Mouse (Mus musculus) CH12.LX (cell line): Measurements from ENCODE around the gene Slc16a3. TPM values are rescaled to one million over a fixed set of nuclear protein-coding genes. Genes with fewer than 3 reads are reported as not detected.

Source experiments
- DNase-seq: peaks from one replicate; pipeline ENCODE4 v3.0.0-alpha.2; 2013; ENCODE audit errors: extremely low read depth
- H3K27ac ChIP-seq: 2 replicates; pipeline ENCODE4 v1.5.1; 2012; ENCODE audit warnings: low read depth, mild to moderate bottlenecking, control low read depth, moderate library complexity; ENCODE audit not compliant: insufficient read depth
- H3K27me3 ChIP-seq: replicated peaks from 2 replicates; pipeline ENCODE3; 2012; ENCODE audit warnings: inconsistent platforms
- H3K36me3 ChIP-seq, 2 experiments: replicated peaks in 1 of 2; 2 replicates each; pipeline versions ENCODE3 to v1.6.1; 2012; ENCODE audit warnings: inconsistent platforms in 1 of 2, low read length in 1 of 2, mild to moderate bottlenecking in 1 of 2, mixed read lengths in 1 of 2, moderate library complexity in 1 of 2; ENCODE audit not compliant: control insufficient read depth in 1 of 2, insufficient read depth in 1 of 2
- H3K4me1 ChIP-seq, 2 experiments: 2 replicates each; pipeline ENCODE4 v1.6.1; 2012; ENCODE audit warnings: inconsistent platforms in 1 of 2, moderate library complexity in 1 of 2; ENCODE audit not compliant: insufficient read depth in 2 of 2, control insufficient read depth in 1 of 2
- H3K4me2 ChIP-seq: 2 replicates; pipeline ENCODE4 v1.6.1; 2012; ENCODE audit warnings: low read depth, mild to moderate bottlenecking, control low read depth; ENCODE audit not compliant: poor library complexity, insufficient read depth, severe bottlenecking
- H3K4me3 ChIP-seq, 3 experiments: fragments of 150-350 bp in 1 of 3; sonication (generic) in 1 of 3; replicated peaks in 1 of 3; 2 replicates each; pipeline versions ENCODE3 to v1.5.1; 2011 to 2012; ENCODE audit warnings: low read depth in 2 of 3, low read length in 2 of 3, mild to moderate bottlenecking in 2 of 3, moderate library complexity in 2 of 3, control low read depth in 1 of 3, improper control_type of control experiment in 1 of 3, inconsistent platforms in 1 of 3, mixed read lengths in 1 of 3; ENCODE audit not compliant: poor library complexity in 1 of 3
- H3K79me2 ChIP-seq: replicated peaks from 2 replicates; pipeline ENCODE4 v1.6.1; 2012; ENCODE audit warnings: mild to moderate bottlenecking, moderate library complexity; ENCODE audit not compliant: control insufficient read depth, poor library complexity, insufficient read depth, severe bottlenecking; ENCODE audit errors: extremely low read depth
- H3K9ac ChIP-seq: 2 replicates; pipeline ENCODE4 v1.6.1; 2012; ENCODE audit warnings: low read depth, mild to moderate bottlenecking, control low read depth, moderate library complexity; ENCODE audit not compliant: insufficient read depth
- H3K9me3 ChIP-seq: replicated peaks from 2 replicates; pipeline ENCODE3; 2012; ENCODE audit warnings: low read length, inconsistent platforms, mixed read lengths
- BHLHE40 ChIP-seq: IDR thresholded peaks from 2 replicates; pipeline ENCODE4 v1.6.1; 2011; ENCODE audit warnings: mild to moderate bottlenecking, low read depth, low read length, improper control_type of control experiment
- CHD2 ChIP-seq: IDR thresholded peaks from 2 replicates; pipeline ENCODE4 v1.6.1; 2011; ENCODE audit warnings: low read length, improper control_type of control experiment
- CTCF ChIP-seq, 2 experiments: IDR thresholded peaks in 1 of 2; conservative IDR thresholded peaks in 1 of 2; 2 replicates each; pipeline ENCODE4 v1.5.1; 2011 to 2012; ENCODE audit warnings: low read depth in 2 of 2, low read length in 2 of 2, improper control_type of control experiment in 1 of 2, inconsistent platforms in 1 of 2, mild to moderate bottlenecking in 1 of 2, moderate library complexity in 1 of 2
- ELF1 ChIP-seq: IDR thresholded peaks from 2 replicates; pipeline ENCODE4 v1.6.1; 2014; ENCODE audit warnings: low read depth, mild to moderate bottlenecking, inconsistent platforms, low read length, improper control_type of control experiment
- EP300 ChIP-seq: IDR thresholded peaks from 2 replicates; pipeline ENCODE4 v1.6.1; 2011; ENCODE audit warnings: low read length, improper control_type of control experiment
- ETS1 ChIP-seq: conservative IDR thresholded peaks from 2 replicates; pipeline ENCODE4 v1.6.1; 2012; ENCODE audit warnings: low read depth, mild to moderate bottlenecking, inconsistent platforms, low read length, improper control_type of control experiment, moderate library complexity
- HCFC1 ChIP-seq: IDR thresholded peaks from 2 replicates; pipeline ENCODE4 v1.6.1; 2012; ENCODE audit warnings: low read depth, mild to moderate bottlenecking, inconsistent platforms, low read length, improper control_type of control experiment
- IRF4 ChIP-seq: IDR thresholded peaks from 2 replicates; pipeline ENCODE4 v1.6.1; 2014; ENCODE audit warnings: low read depth, mild to moderate bottlenecking, inconsistent platforms, low read length, improper control_type of control experiment
- JUN ChIP-seq: IDR thresholded peaks from 2 replicates; pipeline ENCODE4 v1.6.1; 2011; ENCODE audit warnings: low read depth, mild to moderate bottlenecking, low read length, improper control_type of control experiment, moderate library complexity; ENCODE audit not compliant: insufficient read depth
- MAFK ChIP-seq: IDR thresholded peaks from 2 replicates; pipeline ENCODE4 v1.6.1; 2011; ENCODE audit warnings: low read length, improper control_type of control experiment; ENCODE audit not compliant: insufficient replicate concordance
- MAX ChIP-seq: IDR thresholded peaks from 2 replicates; pipeline ENCODE4 v1.6.1; 2011; ENCODE audit warnings: low read length, improper control_type of control experiment
- MAZ ChIP-seq: IDR thresholded peaks from 2 replicates; pipeline ENCODE4 v1.6.1; 2012; ENCODE audit warnings: low read depth, mild to moderate bottlenecking, inconsistent platforms, low read length, improper control_type of control experiment, moderate library complexity
- MXI1 ChIP-seq: IDR thresholded peaks from 2 replicates; pipeline ENCODE4 v1.6.1; 2011; ENCODE audit warnings: mild to moderate bottlenecking, low read depth, low read length, improper control_type of control experiment
- NRF1 ChIP-seq: IDR thresholded peaks from 2 replicates; pipeline ENCODE4 v1.6.1; 2014; ENCODE audit warnings: low read depth, mild to moderate bottlenecking, inconsistent platforms, low read length, improper control_type of control experiment, moderate library complexity
- RAD21 ChIP-seq: IDR thresholded peaks from 2 replicates; pipeline ENCODE4 v1.6.1; 2011; ENCODE audit warnings: low read depth, mild to moderate bottlenecking, low read length, improper control_type of control experiment, moderate library complexity
- SIN3A ChIP-seq: IDR thresholded peaks from 2 replicates; pipeline ENCODE4 v1.6.1; 2012; ENCODE audit warnings: low read length, improper control_type of control experiment, inconsistent platforms
- TBP ChIP-seq: conservative IDR thresholded peaks from 2 replicates; pipeline ENCODE4 v1.6.1; 2011; ENCODE audit warnings: low read depth, low read length, improper control_type of control experiment
- TCF12 ChIP-seq: IDR thresholded peaks from 2 replicates; pipeline ENCODE4 v1.6.1; 2014; ENCODE audit warnings: low read depth, mild to moderate bottlenecking, inconsistent platforms, low read length, improper control_type of control experiment
- ZKSCAN1 ChIP-seq: IDR thresholded peaks from 2 replicates; pipeline ENCODE4 v1.6.1; 2012; ENCODE audit warnings: low read depth, inconsistent platforms, low read length, improper control_type of control experiment, borderline replicate concordance
- ZMIZ1 ChIP-seq: IDR thresholded peaks from 2 replicates; pipeline ENCODE4 v1.6.1; 2012; ENCODE audit warnings: low read depth, mild to moderate bottlenecking, inconsistent platforms, low read length, improper control_type of control experiment
- ZNF384 ChIP-seq: IDR thresholded peaks from 2 replicates; pipeline ENCODE4 v1.6.1; 2012; ENCODE audit warnings: low read depth, low read length, improper control_type of control experiment, inconsistent platforms
- dilution Hi-C: fragments of 300-500 bp; cut with MboI; formaldehyde crosslinking; loops from 2 replicates; pipeline ENCODE4 v1.14.3; 2020; ENCODE audit warnings: low sequenced_read_pairs; ENCODE audit not compliant: extremely low pct_unique_long_range_greater_than_20kb, extremely low pct_ligation_motif_present
- in situ Hi-C: fragments of 300-500 bp; cut with MboI; formaldehyde crosslinking; loops from 3 replicates; pipeline ENCODE4 v1.14.3; 2019; ENCODE audit warnings: low sequenced_read_pairs, low pct_ligation_motif_present, low pct_unique_long_range_greater_than_20kb, mixed read lengths
- polyA plus RNA-seq: library from polyadenylated mRNA; unstranded; fragments of >175 nt; gene quantifications from 2 replicates; pipeline ENCODE4 v1.2.1, GENCODE M21; 2012; ENCODE audit warnings: low read depth; ENCODE audit not compliant: insufficient read length
- total RNA-seq, 2 experiments: library from RNA; depleted of rRNA; stranded (reverse); fragments of 300-350 nt in 1 of 2; fragments of >200 nt in 1 of 2; gene quantifications; 2 replicates each; pipeline ENCODE4 v1.2.3; 2012 to 2014

Gene Slc16a3
- total and polyA plus RNA-seq, 3 experiments = 9.7 to 388 (median 130) TPM

- dilution Hi-C loops = no loop called here
- H3K27me3 ChIP-seq = peaks cover 4% of the 10 kb centered on the region
- no peaks in the 10 kb centered on the region for H3K36me3 ChIP-seq
- H3K4me3 ChIP-seq = peak overlapping the region in 1 of 3 experiments; percentile 4
- H3K27ac ChIP-seq = peak overlapping the region; percentile 13; the same call in 1 of the 2 replicates
- H3K4me2 ChIP-seq = no peak overlapping the region
- no peak for DNase-seq
- no peak overlapping the region for H3K9ac ChIP-seq
- no peaks in the 10 kb centered on the region for H3K79me2 ChIP-seq
- in situ Hi-C loops = no loop called here
- peaks cover 3% of the 10 kb centered on the region for H3K9me3 ChIP-seq
- H3K4me1 ChIP-seq = peaks cover 18 to 20% of the 10 kb centered on the region in 2 experiments
- TF ChIP-seq ZKSCAN1 (no peak), ELF1 (peak; percentile 72), SIN3A (0 out of 2 replicates have a peak, but pooled peaks have one; percentile 37), EP300 (0 out of 2 replicates have a peak, but pooled peaks have one; percentile 10), NRF1 (no peak), IRF4 (0 out of 2 replicates have a peak, but pooled peaks have one; percentile 32), ETS1 (peak; percentile 48)
Measured at GRCm38 (mm10) chr11:120938795-120939194, 9.5 kb upstream of the Slc16a3 start.

GRCm38 (mm10) chr11:120939712-120940341 is 8.5 kb upstream of the Slc16a3 start:
- TF ChIP-seq ZNF384 (peak; percentile 60; the same call in 1 of the 2 replicates), RAD21 (no peak)
- TF ChIP-seq, all 38 proteins: peak for 1
- Histone ChIP-seq H3K27ac (no peak overlapping the region), H3K9ac (no peak overlapping the region), H3K4me1 (peaks cover 18 to 20% of the 10 kb centered on the region in 2 experiments), H3K36me3 (no peaks in the 10 kb centered on the region), H3K4me2 (no peak overlapping the region), H3K27me3 (peaks cover 10% of the 10 kb centered on the region), H3K79me2 (no peaks in the 10 kb centered on the region), H3K9me3 (peaks cover 3% of the 10 kb centered on the region), H3K4me3 (no peak overlapping the region)
- in situ Hi-C loops (no loop called here), dilution Hi-C loops (no loop called here)
- DNase-seq = no peak

GRCm38 (mm10) chr11:120940959-120941358 is 7.3 kb upstream of the Slc16a3 start:
- TF ChIP-seq NRF1 (no peak), MXI1 (no peak), JUN (no peak), ZMIZ1 (no peak), TBP (no peak), MAX (no peak), ETS1 (no peak), ZKSCAN1 (no peak), TCF12 (no peak), MAFK (no peak), HCFC1 (no peak), MAZ (no peak), BHLHE40 (no peak), CHD2 (no peak), CTCF (conservative IDR thresholded peaks at IDR 0.05 in 1 of 2, IDR thresholded peaks at IDR 0.05 in 1 of 2; ENCODE audit: low read depth in 2 of 2, low read length in 2 of 2) (no peak)
- dilution Hi-C loops = no loop called here
- no peak overlapping the region for H3K9ac ChIP-seq
- no peak for DNase-seq
- in situ Hi-C loops = no loop called here
- H3K4me2 ChIP-seq = no peak overlapping the region
- H3K27me3 ChIP-seq = peaks cover 18% of the 10 kb centered on the region
- H3K4me3 ChIP-seq = no peak overlapping the region
- no peak overlapping the region for H3K27ac ChIP-seq
- H3K4me1 ChIP-seq = peaks cover 18 to 20% of the 10 kb centered on the region in 2 experiments
- H3K9me3 ChIP-seq = peaks cover 3% of the 10 kb centered on the region
- H3K36me3 ChIP-seq = no peaks in the 10 kb centered on the region
- H3K79me2 ChIP-seq = no peaks in the 10 kb centered on the region
